Mouse (Mus musculus): Measurements from ENCODE around the gene 1700061G19Rik. TPM values are rescaled to one million over a fixed set of nuclear protein-coding genes. Genes with fewer than 3 reads are reported as not detected.
A peak's percentile ranks its signal among the peaks of the same experiment; 100 is the strongest.

1700061G19Rik gene
- polyA plus RNA-seq, 1 experiment from 2014 or later: 0.14 TPM

GRCm38 (mm10) chr17:56858922-56859321 is 16.4 kb upstream of the 1700061G19Rik start:
- no peak overlapping the region for H3K4me3 ChIP-seq (ENCODE audit: low read depth, low read length)
- no peak overlapping the region for H3K27ac ChIP-seq (replicated peaks; ENCODE audit: low read depth, low read length)
- H3K9ac ChIP-seq (ENCODE audit: low read depth, low read length): no peak overlapping the region
- ATAC-seq (ENCODE audit: low read depth): peak; percentile 48; the same call in 1 of the 2 replicates
- no peaks in the 10 kb centered on the region for H3K4me1 ChIP-seq (ENCODE audit: control insufficient read depth, insufficient read depth, low read length)
- DNase-seq (ENCODE audit: low spot score): peak; percentile 51
- H3K4me2 ChIP-seq (ENCODE audit: low read depth, low read length): no peak overlapping the region
- no peaks in the 10 kb centered on the region for H3K9me3 ChIP-seq (ENCODE audit: control insufficient read depth, low read length)
- H3K27me3 ChIP-seq (replicated peaks; ENCODE audit: control insufficient read depth, insufficient read depth, low read length): no peaks in the 10 kb centered on the region
- 43% methylated on average over 7 of the region's 7 CpGs for WGBS
- H3K36me3 ChIP-seq (ENCODE audit: control insufficient read depth, insufficient read depth, low read length): no peaks in the 10 kb centered on the region

GRCm38 (mm10) chr17:56861197-56861596 is 14.1 kb upstream of the 1700061G19Rik start:
- Histone ChIP-seq H3K4me3 (ENCODE audit: low read depth, low read length) (no peak overlapping the region), H3K4me2 (ENCODE audit: low read depth, low read length) (no peak overlapping the region), H3K4me1 (ENCODE audit: control insufficient read depth, insufficient read depth, low read length) (no peaks in the 10 kb centered on the region), H3K9ac (ENCODE audit: low read depth, low read length) (no peak overlapping the region), H3K36me3 (ENCODE audit: control insufficient read depth, insufficient read depth, low read length) (no peaks in the 10 kb centered on the region), H3K9me3 (ENCODE audit: control insufficient read depth, low read length) (no peaks in the 10 kb centered on the region), H3K27me3 (replicated peaks; ENCODE audit: control insufficient read depth, insufficient read depth, low read length) (no peaks in the 10 kb centered on the region), H3K27ac (replicated peaks; ENCODE audit: low read depth, low read length) (no peak overlapping the region)
- 49% methylated on average over 3 of the region's 3 CpGs for WGBS
- no peak for ATAC-seq (ENCODE audit: low read depth)
- DNase-seq (ENCODE audit: low spot score): no peak

GRCm38 (mm10) chr17:56866071-56866470 is 9.2 kb upstream of the 1700061G19Rik start:
- no peak overlapping the region for H3K4me2 ChIP-seq (ENCODE audit: low read depth, low read length)
- ATAC-seq (ENCODE audit: low read depth) (no peak), DNase-seq (ENCODE audit: low spot score) (no peak)
- H3K4me1 ChIP-seq (ENCODE audit: control insufficient read depth, insufficient read depth, low read length): no peaks in the 10 kb centered on the region
- no peaks in the 10 kb centered on the region for H3K36me3 ChIP-seq (ENCODE audit: control insufficient read depth, insufficient read depth, low read length)
- no peak overlapping the region for H3K4me3 ChIP-seq (ENCODE audit: low read depth, low read length)
- H3K9me3 ChIP-seq (ENCODE audit: control insufficient read depth, low read length): peaks cover 11% of the 10 kb centered on the region
- no peak overlapping the region for H3K27ac ChIP-seq (replicated peaks; ENCODE audit: low read depth, low read length)
- no peaks in the 10 kb centered on the region for H3K27me3 ChIP-seq (replicated peaks; ENCODE audit: control insufficient read depth, insufficient read depth, low read length)
- 76% methylated on average over 7 of the region's 7 CpGs for WGBS
- H3K9ac ChIP-seq (ENCODE audit: low read depth, low read length): no peak overlapping the region

- 46% methylated on average over 9 of the region's 9 CpGs for WGBS
- H3K27ac ChIP-seq (replicated peaks; ENCODE audit: low read depth, low read length): no peak overlapping the region
- no peak overlapping the region for H3K4me3 ChIP-seq (ENCODE audit: low read depth, low read length)
- no peak for DNase-seq (ENCODE audit: low spot score)
- H3K4me1 ChIP-seq (ENCODE audit: control insufficient read depth, insufficient read depth, low read length): no peaks in the 10 kb centered on the region
- no peaks in the 10 kb centered on the region for H3K27me3 ChIP-seq (replicated peaks; ENCODE audit: control insufficient read depth, insufficient read depth, low read length)
- no peak for ATAC-seq (ENCODE audit: low read depth)
- no peaks in the 10 kb centered on the region for H3K36me3 ChIP-seq (ENCODE audit: control insufficient read depth, insufficient read depth, low read length)
- H3K4me2 ChIP-seq (ENCODE audit: low read depth, low read length): no peak overlapping the region
- H3K9me3 ChIP-seq (ENCODE audit: control insufficient read depth, low read length): peaks cover 11% of the 10 kb centered on the region
- H3K9ac ChIP-seq (ENCODE audit: low read depth, low read length): no peak overlapping the region
Observed at GRCm38 (mm10) chr17:56869481-56869977, 5.7 kb upstream of the 1700061G19Rik start.

GRCm38 (mm10) chr17:56870287-56870953 is 4.9 kb upstream of the 1700061G19Rik start:
- H3K4me1 ChIP-seq (ENCODE audit: control insufficient read depth, insufficient read depth, low read length): no peaks in the 10 kb centered on the region
- no peak overlapping the region for H3K27ac ChIP-seq (replicated peaks; ENCODE audit: low read depth, low read length)
- no peak for DNase-seq (ENCODE audit: low spot score)
- H3K4me2 ChIP-seq (ENCODE audit: low read depth, low read length): no peak overlapping the region
- ATAC-seq (ENCODE audit: low read depth): no peak
- H3K36me3 ChIP-seq (ENCODE audit: control insufficient read depth, insufficient read depth, low read length): no peaks in the 10 kb centered on the region
- H3K4me3 ChIP-seq (ENCODE audit: low read depth, low read length): no peak overlapping the region
- WGBS: 73% methylated on average over 15 of the region's 15 CpGs
- H3K27me3 ChIP-seq (replicated peaks; ENCODE audit: control insufficient read depth, insufficient read depth, low read length): no peaks in the 10 kb centered on the region
- H3K9ac ChIP-seq (ENCODE audit: low read depth, low read length): no peak overlapping the region
- peaks cover 11% of the 10 kb centered on the region for H3K9me3 ChIP-seq (ENCODE audit: control insufficient read depth, low read length)

- no peak overlapping the region for H3K27ac ChIP-seq (replicated peaks; ENCODE audit: low read depth, low read length)
- H3K9ac ChIP-seq (ENCODE audit: low read depth, low read length): no peak overlapping the region
- H3K4me2 ChIP-seq (ENCODE audit: low read depth, low read length): no peak overlapping the region
- no peak for ATAC-seq (ENCODE audit: low read depth)
- H3K27me3 ChIP-seq (replicated peaks; ENCODE audit: control insufficient read depth, insufficient read depth, low read length): no peaks in the 10 kb centered on the region
- WGBS: 61% methylated on average over 8 of the region's 8 CpGs
- no peak for DNase-seq (ENCODE audit: low spot score)
- peaks cover 8% of the 10 kb centered on the region for H3K9me3 ChIP-seq (ENCODE audit: control insufficient read depth, low read length)
- H3K4me3 ChIP-seq (ENCODE audit: low read depth, low read length): no peak overlapping the region
- no peaks in the 10 kb centered on the region for H3K36me3 ChIP-seq (ENCODE audit: control insufficient read depth, insufficient read depth, low read length)
- no peaks in the 10 kb centered on the region for H3K4me1 ChIP-seq (ENCODE audit: control insufficient read depth, insufficient read depth, low read length)
Observed at GRCm38 (mm10) chr17:56871767-56872166, 3.5 kb upstream of the 1700061G19Rik start.

GRCm38 (mm10) chr17:56872512-56872911 is 2.8 kb upstream of the 1700061G19Rik start:
- Histone ChIP-seq H3K4me2 (ENCODE audit: low read depth, low read length) (no peak overlapping the region), H3K9me3 (ENCODE audit: control insufficient read depth, low read length) (peaks cover under 1% of the 10 kb centered on the region; the same call in 1 of the 2 replicates), H3K36me3 (ENCODE audit: control insufficient read depth, insufficient read depth, low read length) (no peaks in the 10 kb centered on the region), H3K9ac (ENCODE audit: low read depth, low read length) (no peak overlapping the region), H3K27ac (replicated peaks; ENCODE audit: low read depth, low read length) (no peak overlapping the region), H3K4me3 (ENCODE audit: low read depth, low read length) (no peak overlapping the region), H3K27me3 (replicated peaks; ENCODE audit: control insufficient read depth, insufficient read depth, low read length) (no peaks in the 10 kb centered on the region), H3K4me1 (ENCODE audit: control insufficient read depth, insufficient read depth, low read length) (no peaks in the 10 kb centered on the region)
- WGBS: 75% methylated on average over 7 of the region's 7 CpGs
- DNase-seq (ENCODE audit: low spot score): no peak
- ATAC-seq (ENCODE audit: low read depth): no peak

GRCm38 (mm10) chr17:56874237-56874636 is 1.0 kb upstream of the 1700061G19Rik start, which contains the start of gene Acsbg2:
TSS of gene Acsbg2 (minus strand) at chr17:56874447.
- ATAC-seq (ENCODE audit: low read depth) (no peak), DNase-seq (ENCODE audit: low spot score) (no peak)
- H3K27me3 ChIP-seq (replicated peaks; ENCODE audit: control insufficient read depth, insufficient read depth, low read length): no peaks in the 10 kb centered on the region
- 90% methylated on average over 1 of the region's 2 CpGs for WGBS
- H3K4me3 ChIP-seq (ENCODE audit: low read depth, low read length): no peak within 1 kb of the TSS
- H3K4me2 ChIP-seq (ENCODE audit: low read depth, low read length): no peak within 1 kb of the TSS
- H3K4me1 ChIP-seq (ENCODE audit: control insufficient read depth, insufficient read depth, low read length): no peaks in the 10 kb centered on the region
- no peaks in the 10 kb centered on the region for H3K36me3 ChIP-seq (ENCODE audit: control insufficient read depth, insufficient read depth, low read length)
- H3K9ac ChIP-seq (ENCODE audit: low read depth, low read length): no peak within 1 kb of the TSS
- H3K27ac ChIP-seq (replicated peaks; ENCODE audit: low read depth, low read length): no peak within 1 kb of the TSS
- no peaks in the 10 kb centered on the region for H3K9me3 ChIP-seq (ENCODE audit: control insufficient read depth, low read length)

GRCm38 (mm10) chr17:56876465-56876864 is 1.2 kb downstream of the 1700061G19Rik start:
- no peaks in the 10 kb centered on the region for H3K27me3 ChIP-seq (replicated peaks; ENCODE audit: control insufficient read depth, insufficient read depth, low read length)
- H3K9ac ChIP-seq (ENCODE audit: low read depth, low read length): no peak overlapping the region
- no peak for DNase-seq (ENCODE audit: low spot score)
- H3K27ac ChIP-seq (replicated peaks; ENCODE audit: low read depth, low read length): no peak overlapping the region
- no peaks in the 10 kb centered on the region for H3K4me1 ChIP-seq (ENCODE audit: control insufficient read depth, insufficient read depth, low read length)
- no peak for ATAC-seq (ENCODE audit: low read depth)
- no peaks in the 10 kb centered on the region for H3K36me3 ChIP-seq (ENCODE audit: control insufficient read depth, insufficient read depth, low read length)
- 88% methylated on average over 3 of the region's 3 CpGs for WGBS
- no peak overlapping the region for H3K4me3 ChIP-seq (ENCODE audit: low read depth, low read length)
- no peaks in the 10 kb centered on the region for H3K9me3 ChIP-seq (ENCODE audit: control insufficient read depth, low read length)
- no peak overlapping the region for H3K4me2 ChIP-seq (ENCODE audit: low read depth, low read length)
